Mouse (Mus musculus) fibroblast of lung, adult 2 months (primary cell): ENCODE measurements around the gene Dpysl5.

ENCODE experiments used
- DNase-seq: peaks from one replicate; pipeline ENCODE4 v3.0.0-alpha.2; 2011; ENCODE audit warnings: low read depth

Gene Dpysl5

GRCm38 (mm10) chr5:30765596-30766370, 54.4 kb downstream of the Dpysl5 start:
- DNase-seq: peak; percentile 56

GRCm38 (mm10) chr5:30768082-30768481, 56.7 kb downstream of the Dpysl5 start:
- peak; percentile 15 for DNase-seq

DNA sequence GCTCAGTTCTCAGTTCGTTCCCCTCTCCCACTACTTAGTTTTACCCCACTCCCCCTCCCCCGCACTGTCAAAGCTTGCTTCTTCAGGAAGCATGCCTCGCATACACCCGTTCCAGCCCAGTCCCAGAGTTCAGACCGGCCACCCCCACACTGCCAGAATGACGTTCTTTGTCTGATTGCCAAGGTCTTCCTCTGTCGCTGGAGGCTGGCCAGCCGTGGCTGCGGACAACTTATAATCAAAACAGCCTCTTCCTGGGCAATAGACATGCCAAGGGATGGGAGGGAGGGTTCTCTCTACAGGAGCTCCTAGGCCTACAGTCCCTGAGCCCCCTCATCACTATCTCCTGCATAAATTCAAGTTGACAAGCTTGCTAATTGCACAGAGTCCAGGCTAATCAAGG, 57.2 kb downstream of the Dpysl5 start:
- DNase-seq: peak; percentile 19

DNA sequence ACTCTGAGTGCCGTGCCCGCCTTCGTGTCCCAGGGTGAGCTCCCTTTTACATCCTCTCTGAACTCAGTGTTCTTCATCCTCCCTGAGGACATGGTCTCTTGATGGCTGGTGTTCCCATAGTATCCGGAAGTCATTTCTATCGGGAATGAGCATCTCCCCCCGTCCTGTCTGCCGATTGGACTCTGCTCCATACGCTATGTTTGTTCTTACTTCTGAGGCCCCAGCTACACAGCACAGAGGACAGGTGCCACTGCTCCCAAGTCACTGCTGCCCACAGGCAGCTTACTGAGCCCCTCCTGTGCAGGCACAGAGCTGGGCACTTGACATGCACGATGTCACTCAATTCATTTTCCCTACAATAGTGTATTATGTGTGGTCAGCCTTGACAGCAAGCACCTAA, 57.7 kb downstream of the Dpysl5 start:
- no peak for DNase-seq

- DNase-seq: peak; percentile 63
Observed at GRCm38 (mm10) chr5:30774601-30775371, 63.4 kb downstream of the Dpysl5 start.

GRCm38 (mm10) chr5:30780699-30781098, 69.3 kb downstream of the Dpysl5 start:
- no peak for DNase-seq

DNA sequence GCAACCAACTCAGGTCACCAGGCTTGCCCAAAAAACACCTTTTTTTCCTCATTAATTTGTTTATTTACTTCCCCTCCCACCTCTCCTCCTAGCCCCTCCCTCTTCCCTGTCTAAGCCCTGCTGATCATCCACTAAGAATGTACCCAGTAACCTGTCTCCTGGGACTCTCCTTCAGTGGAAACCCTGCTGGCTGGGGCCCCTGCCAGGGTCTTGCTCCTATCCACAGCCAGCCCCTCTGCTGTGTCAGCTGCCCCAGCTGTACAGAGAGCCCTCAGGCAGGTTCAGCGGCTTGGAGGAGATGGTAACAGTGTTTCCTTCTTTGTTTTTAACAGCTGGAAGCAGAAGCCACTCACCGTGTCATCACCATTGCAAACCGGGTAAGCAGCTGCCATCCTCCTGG, 69.8 kb downstream of the Dpysl5 start:
- DNase-seq: no peak

GRCm38 (mm10) chr5:30787381-30787780, 76.0 kb downstream of the Dpysl5 start:
- no peak for DNase-seq

DNA sequence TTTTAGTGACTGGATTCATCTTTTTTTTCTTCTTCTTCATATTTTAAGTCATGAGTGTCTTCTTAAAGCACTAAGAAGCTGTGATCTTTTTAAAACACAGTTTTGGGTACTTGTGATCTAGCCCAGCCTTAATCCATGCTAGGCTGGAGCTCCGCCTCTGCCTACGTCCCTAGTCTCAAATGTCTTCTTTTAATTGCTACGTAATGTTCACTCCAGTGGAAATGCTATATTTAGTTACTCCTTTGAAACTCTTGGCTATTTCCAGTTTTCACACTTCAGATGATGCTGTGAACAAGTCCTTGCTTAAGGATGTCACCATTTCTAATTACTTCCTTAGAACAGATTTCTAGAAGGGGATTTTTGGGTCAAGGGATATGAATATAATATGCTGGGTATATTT, 78.7 kb downstream of the Dpysl5 start:
- no peak for DNase-seq

DNA sequence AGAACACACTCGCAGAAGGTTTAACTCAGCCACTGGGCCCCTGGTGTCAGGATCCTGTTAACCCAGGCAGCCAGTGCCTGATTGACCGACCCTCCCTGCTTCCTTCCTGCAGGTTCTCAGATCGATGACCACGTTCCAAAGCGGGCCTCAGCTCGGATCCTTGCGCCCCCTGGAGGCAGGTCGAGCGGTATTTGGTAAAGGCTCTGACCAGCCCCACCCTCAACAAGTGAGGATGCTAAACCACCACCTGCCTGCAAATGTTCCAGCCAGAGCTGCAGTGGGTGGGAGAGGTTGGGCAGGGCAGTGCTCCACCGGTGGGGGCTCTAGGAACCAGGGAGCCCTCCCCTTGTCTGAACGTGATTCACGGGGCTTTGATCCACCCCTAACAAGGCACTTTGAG, 84.8 kb downstream of the Dpysl5 start:
- no peak for DNase-seq

GRCm38 (mm10) chr5:30797482-30797881, 86.1 kb downstream of the Dpysl5 start:
- no peak for DNase-seq

GRCm38 (mm10) chr5:30797982-30798381, 86.6 kb downstream of the Dpysl5 start:
- no peak for DNase-seq

DNA sequence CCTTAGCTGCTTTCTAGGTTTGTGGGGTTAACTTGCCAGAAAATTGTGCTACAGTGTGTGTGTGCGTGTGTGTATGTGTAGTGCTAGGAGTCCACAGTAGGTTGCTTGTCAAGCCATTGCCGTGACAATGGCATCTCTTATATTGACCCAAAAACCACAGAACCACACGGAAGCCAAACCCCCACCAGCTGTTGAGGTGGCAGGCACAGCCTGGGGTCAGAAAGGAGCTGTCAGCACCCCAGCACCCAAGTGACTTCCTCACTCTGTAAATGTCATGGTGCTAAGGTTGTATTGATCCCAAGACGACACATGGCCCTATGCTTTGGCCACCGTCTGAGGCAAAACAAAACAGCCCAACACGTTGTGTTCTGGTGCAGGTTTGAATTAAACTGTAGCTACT, 87.6 kb downstream of the Dpysl5 start:
- no peak for DNase-seq

GRCm38 (mm10) chr5:30802724-30803467, 91.5 kb downstream of the Dpysl5 start:
- no peak for DNase-seq

GRCm38 (mm10) chr5:30806106-30806505, 94.7 kb downstream of the Dpysl5 start:
- peak; percentile 62 for DNase-seq

- peak; percentile 73 for DNase-seq
Observed at GRCm38 (mm10) chr5:30814424-30815119, 103.2 kb downstream of the Dpysl5 start, which contains the start of gene Mapre3. TSS of gene Mapre3 (plus strand) at chr5:30814641.

GRCm38 (mm10) chr5:30815120-30815465, 103.7 kb downstream of the Dpysl5 start:
- no peak for DNase-seq

DNA sequence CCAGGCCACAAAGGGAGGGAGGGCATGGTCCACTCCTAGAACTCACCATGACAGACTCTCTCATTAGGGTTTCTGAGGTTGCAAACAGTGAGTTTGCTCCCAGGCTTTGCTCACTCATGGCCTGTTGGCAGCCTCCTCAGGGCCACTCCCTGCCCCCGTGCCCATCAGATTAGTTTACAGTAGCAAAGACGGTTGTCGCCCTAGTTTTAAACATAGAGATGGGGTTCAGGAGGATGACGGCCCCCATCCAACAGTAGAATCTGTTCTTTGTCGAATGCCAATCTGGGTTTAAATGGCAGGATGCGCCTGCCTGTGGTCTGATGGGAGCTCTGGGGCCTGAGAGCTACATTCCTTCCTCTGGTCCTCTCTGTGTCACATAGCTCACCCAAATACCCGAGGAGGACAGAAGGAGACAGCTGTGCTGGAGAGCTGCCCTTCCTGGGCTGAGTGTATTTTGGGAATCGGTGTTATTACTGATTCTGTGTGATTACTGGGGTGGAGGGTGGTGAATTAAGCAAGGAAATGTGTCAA, 105.0 kb downstream of the Dpysl5 start:
- no peak for DNase-seq

DNA sequence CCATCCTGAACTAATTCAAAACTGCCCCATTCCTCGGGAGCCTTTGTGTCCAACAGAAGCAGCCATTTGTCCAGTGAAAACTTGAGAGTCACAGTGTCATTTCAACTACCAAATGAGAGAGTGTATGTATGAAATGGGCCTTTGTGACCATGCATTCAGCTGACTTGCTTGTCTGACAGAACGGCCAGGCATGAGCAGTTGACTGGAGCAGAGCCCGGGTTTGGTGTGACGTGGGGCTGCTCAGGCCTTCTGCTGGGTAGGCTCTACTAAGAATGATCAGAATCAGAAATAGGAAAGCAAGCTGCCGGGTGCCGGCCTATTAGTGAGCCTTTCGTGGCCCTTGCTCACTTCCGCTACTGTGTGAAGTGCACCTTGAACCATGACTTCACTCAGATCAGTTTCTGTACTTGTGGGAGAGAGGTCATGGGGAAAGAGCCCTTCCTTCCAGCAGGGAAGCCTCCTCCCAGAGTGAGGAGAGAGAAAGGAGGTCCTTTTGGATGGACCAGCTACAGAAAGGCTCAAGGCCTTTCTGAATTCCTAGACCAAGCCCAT, 107.5 kb downstream of the Dpysl5 start:
- DNase-seq: no peak

DNA sequence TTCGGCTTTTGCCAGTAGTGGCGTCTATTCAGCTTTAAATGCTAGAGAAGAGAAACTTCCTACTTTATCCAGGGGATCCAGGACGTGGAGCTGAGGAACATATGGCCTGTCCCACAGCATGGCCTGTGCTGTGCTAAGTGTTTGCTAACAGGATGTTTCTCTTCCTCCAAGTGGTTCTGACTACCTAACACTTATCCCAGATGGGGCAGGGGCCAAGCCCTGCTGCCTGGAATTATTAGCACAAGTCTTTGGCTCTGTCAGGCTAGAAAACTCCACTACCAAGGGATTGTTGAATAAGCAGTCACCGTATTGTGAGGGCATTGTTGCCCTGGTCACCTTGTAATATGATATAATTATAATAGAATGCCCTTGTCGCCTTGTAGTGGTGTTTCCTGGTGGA, 111.3 kb downstream of the Dpysl5 start:
- no peak for DNase-seq

DNA sequence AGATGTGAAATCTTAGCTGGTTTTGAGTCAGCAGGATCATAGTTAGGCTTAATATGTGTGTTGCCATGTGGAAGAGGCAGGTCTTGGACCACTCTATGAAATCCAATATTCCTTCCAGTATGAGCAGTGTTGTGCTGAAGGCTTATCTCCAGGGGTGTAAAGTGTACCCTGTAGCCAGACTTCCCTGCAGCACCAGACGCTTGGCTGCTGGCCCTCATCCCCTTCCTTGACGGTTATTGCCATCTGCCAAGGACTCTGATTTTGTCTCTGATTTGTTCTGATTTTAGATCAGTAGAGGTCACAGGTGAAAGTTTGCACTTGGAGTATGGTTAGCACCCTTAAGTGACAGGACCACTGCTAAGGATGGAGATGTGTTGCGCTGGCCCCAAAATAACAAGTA, 111.7 kb downstream of the Dpysl5 start:
- no peak for DNase-seq
